Mouse (Mus musculus) liver, adult 2 months (tissue): ENCODE measurements around the gene Arnt2.

Source experiments
- CTCF ChIP-seq: fragments of 200-500 bp; IDR thresholded peaks from 2 replicates; pipeline ENCODE4 v1.5.1; 2011; ENCODE audit warnings: low read depth, low read length, control low read depth
- POLR2A ChIP-seq: fragments of 200-500 bp; IDR thresholded peaks from 2 replicates; pipeline ENCODE4 v1.6.1; 2011; ENCODE audit warnings: low read length, control low read depth; ENCODE audit not compliant: insufficient read depth; ENCODE audit errors: extremely low read depth

- TF ChIP-seq CTCF (no peak), POLR2A (no peak)
These were observed 138.5 kb downstream of the Arnt2 start for GRCm38 (mm10) chr7:84271429-84271828.
